Mouse (Mus musculus): ENCODE results near the gene Olfml2b.

The Olfml2b gene

GRCm38 (mm10) chr1:170644255-170645205 lies at the start of gene Olfml2b:
TSS of gene Olfml2b (plus strand) at chr1:170644532.
- DNase-seq (ENCODE audit: low spot score in 2 of 2), result peak; percentile 64 to 77

- no peak for DNase-seq (ENCODE audit: low spot score in 2 of 2)
Measured at GRCm38 (mm10) chr1:170594575-170594974, 49.8 kb upstream of the Olfml2b start.

- DNase-seq (ENCODE audit: low spot score in 2 of 2), result no peak
Measured at GRCm38 (mm10) chr1:170605228-170606001, 38.9 kb upstream of the Olfml2b start.

GRCm38 (mm10) chr1:170607231-170607917 lies 37.0 kb upstream of the Olfml2b start:
- DNase-seq (ENCODE audit: low spot score in 2 of 2), result no peak

GRCm38 (mm10) chr1:170608461-170609071 lies 35.8 kb upstream of the Olfml2b start:
- no peak for DNase-seq (ENCODE audit: low spot score in 2 of 2)

- no peak for DNase-seq (ENCODE audit: low spot score in 2 of 2)
Measured at GRCm38 (mm10) chr1:170609872-170610271, 34.5 kb upstream of the Olfml2b start.

- DNase-seq (ENCODE audit: low spot score in 2 of 2), result no peak
Measured at GRCm38 (mm10) chr1:170610289-170610688, 34.0 kb upstream of the Olfml2b start.

- DNase-seq (ENCODE audit: low spot score in 2 of 2), result no peak
Measured at GRCm38 (mm10) chr1:170610695-170611094, 33.6 kb upstream of the Olfml2b start.

- DNase-seq (ENCODE audit: low spot score in 2 of 2), result no peak
Measured at GRCm38 (mm10) chr1:170611631-170612030, 32.7 kb upstream of the Olfml2b start.

- peak; percentile 67 to 83 for DNase-seq (ENCODE audit: low spot score in 2 of 2)
Measured at GRCm38 (mm10) chr1:170612968-170613872, 31.1 kb upstream of the Olfml2b start.

- no peak for DNase-seq (ENCODE audit: low spot score in 2 of 2)
Measured at GRCm38 (mm10) chr1:170619686-170620374, 24.5 kb upstream of the Olfml2b start.

GRCm38 (mm10) chr1:170622934-170623333 lies 21.4 kb upstream of the Olfml2b start:
- DNase-seq (ENCODE audit: low spot score in 2 of 2), result no peak

- no peak for DNase-seq (ENCODE audit: low spot score in 2 of 2)
Measured at GRCm38 (mm10) chr1:170623432-170623831, 20.9 kb upstream of the Olfml2b start.

- DNase-seq (ENCODE audit: low spot score in 2 of 2), result no peak
Measured at GRCm38 (mm10) chr1:170630489-170630888, 13.8 kb upstream of the Olfml2b start.

GRCm38 (mm10) chr1:170631571-170631970 lies 12.8 kb upstream of the Olfml2b start:
- no peak for DNase-seq (ENCODE audit: low spot score in 2 of 2)

GRCm38 (mm10) chr1:170632385-170632784 lies 11.9 kb upstream of the Olfml2b start:
- peak; percentile 69 to 81 for DNase-seq (ENCODE audit: low spot score in 2 of 2)

GRCm38 (mm10) chr1:170632856-170633255 lies 11.5 kb upstream of the Olfml2b start:
- DNase-seq (ENCODE audit: low spot score in 2 of 2), result no peak

- DNase-seq (ENCODE audit: low spot score in 2 of 2), result no peak
Measured at GRCm38 (mm10) chr1:170638941-170639340, 5.4 kb upstream of the Olfml2b start.

GRCm38 (mm10) chr1:170645896-170646605 lies 1.7 kb downstream of the Olfml2b start:
- no peak for DNase-seq (ENCODE audit: low spot score in 2 of 2)
